Mouse (Mus musculus): ENCODE data around the gene Ythdf1. TPM values are rescaled to one million over a fixed set of nuclear protein-coding genes. Genes with fewer than 3 reads are reported as not detected.

The Ythdf1 gene
- polyA plus RNA-seq (2012) = 94.3 and 123 TPM in 2 replicates

- TF ChIP-seq GATA1 (IDR thresholded peaks at IDR 0.05; ENCODE audit: low read length) = no peak
These were observed at the start of gene Ythdf1 for GRCm38 (mm10) chr2:180920810-180921400. Gene Ythdf1 (minus strand): TSS chr2:180920949.

- no peak for TF ChIP-seq GATA1 (IDR thresholded peaks at IDR 0.05; ENCODE audit: low read length)
These were observed 46.4 kb upstream of the Ythdf1 start, which contains the start of gene Arfgap1 for GRCm38 (mm10) chr2:180967010-180967763. Gene Arfgap1 (plus strand): TSS chr2:180967225.

- no peak for TF ChIP-seq GATA1 (IDR thresholded peaks at IDR 0.05; ENCODE audit: low read length)
These were observed 45.5 kb upstream of the Ythdf1 start for GRCm38 (mm10) chr2:180966092-180966882.

- TF ChIP-seq GATA1 (IDR thresholded peaks at IDR 0.05; ENCODE audit: low read length) = no peak
These were observed 43.2 kb upstream of the Ythdf1 start for GRCm38 (mm10) chr2:180963956-180964355.

- no peak for TF ChIP-seq GATA1 (IDR thresholded peaks at IDR 0.05; ENCODE audit: low read length)
These were observed 42.0 kb upstream of the Ythdf1 start for GRCm38 (mm10) chr2:180962616-180963308.

GRCm38 (mm10) chr2:180960187-180960586, 39.4 kb upstream of the Ythdf1 start:
- TF ChIP-seq GATA1 (IDR thresholded peaks at IDR 0.05; ENCODE audit: low read length) = no peak

GRCm38 (mm10) chr2:180959605-180960004, 38.9 kb upstream of the Ythdf1 start:
- TF ChIP-seq GATA1 (IDR thresholded peaks at IDR 0.05; ENCODE audit: low read length) = no peak

GRCm38 (mm10) chr2:180954061-180955047, 33.6 kb upstream of the Ythdf1 start, which contains the start of gene Nkain4:
Gene Nkain4 (minus strand): TSS chr2:180954699.
- no peak for TF ChIP-seq GATA1 (IDR thresholded peaks at IDR 0.05; ENCODE audit: low read length)

GRCm38 (mm10) chr2:180953638-180954037, 32.9 kb upstream of the Ythdf1 start:
- no peak for TF ChIP-seq GATA1 (IDR thresholded peaks at IDR 0.05; ENCODE audit: low read length)

- TF ChIP-seq GATA1 (IDR thresholded peaks at IDR 0.05; ENCODE audit: low read length) = no peak
These were observed 32.0 kb upstream of the Ythdf1 start for GRCm38 (mm10) chr2:180952731-180953171.

- no peak for TF ChIP-seq GATA1 (IDR thresholded peaks at IDR 0.05; ENCODE audit: low read length)
These were observed 29.2 kb upstream of the Ythdf1 start for GRCm38 (mm10) chr2:180949947-180950346.

- no peak for TF ChIP-seq GATA1 (IDR thresholded peaks at IDR 0.05; ENCODE audit: low read length)
These were observed 21.1 kb upstream of the Ythdf1 start for GRCm38 (mm10) chr2:180941869-180942268.

- TF ChIP-seq GATA1 (IDR thresholded peaks at IDR 0.05; ENCODE audit: low read length) = no peak
These were observed 19.4 kb upstream of the Ythdf1 start for GRCm38 (mm10) chr2:180940187-180940586.

- no peak for TF ChIP-seq GATA1 (IDR thresholded peaks at IDR 0.05; ENCODE audit: low read length)
These were observed 11.7 kb upstream of the Ythdf1 start for GRCm38 (mm10) chr2:180932418-180932817.
